Mouse (Mus musculus): ENCODE measurements around the gene Rbm14.

DNA sequence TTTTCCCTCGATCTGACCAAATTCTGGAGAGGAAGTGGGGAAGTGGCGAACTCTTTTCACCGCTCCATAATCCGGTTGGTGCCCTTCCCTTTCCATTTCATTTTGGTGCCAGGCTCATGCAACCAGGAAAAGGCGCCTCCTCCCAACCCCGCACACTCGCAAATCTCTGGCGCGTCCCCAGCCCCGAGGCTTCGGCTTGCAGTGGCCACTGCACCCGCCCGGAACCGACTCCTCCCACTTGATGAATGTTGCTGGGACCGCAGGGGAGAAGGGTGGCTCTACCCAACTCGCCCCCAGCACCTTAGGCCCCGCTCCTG is 730 bp downstream of the Rbm14 start:
- no peak for TF ChIP-seq POLR2A (IDR thresholded peaks at IDR 0.05; ENCODE audit: borderline replicate concordance, extremely low read depth, low read depth, low read length)
- TF ChIP-seq CTCF (IDR thresholded peaks at IDR 0.05; ENCODE audit: insufficient read depth, low read length) = no peak
